Mouse (Mus musculus) thymus, adult 2 months (tissue): Measurements from ENCODE around the gene Ckb. TPM values are rescaled to one million over a fixed set of nuclear protein-coding genes. Genes with fewer than 3 reads are reported as not detected.
"Not testable (repeated sequence)": the region's sequence is repeated elsewhere in the genome, so short reads cannot be mapped to it uniquely, and the experiment has no call there.

ENCODE experiments used
- DNase-seq: peaks from one replicate; pipeline ENCODE4 v3.0.0; 2021
- H3K27ac ChIP-seq: fragments of 200-500 bp; 2 replicates; pipeline ENCODE4 v1.5.1; 2012; ENCODE audit warnings: low read length, control low read depth; ENCODE audit not compliant: control insufficient read depth, insufficient read depth
- H3K27me3 ChIP-seq: fragments of 200-500 bp; 2 replicates; pipeline ENCODE4 v1.6.1; 2012; ENCODE audit warnings: mild to moderate bottlenecking, low read length, moderate library complexity, mixed read lengths; ENCODE audit not compliant: control insufficient read depth, insufficient read depth
- H3K36me3 ChIP-seq: fragments of 200-500 bp; 2 replicates; pipeline ENCODE4 v1.6.1; 2012; ENCODE audit warnings: mild to moderate bottlenecking, low read length, moderate library complexity; ENCODE audit not compliant: control insufficient read depth, insufficient read depth
- H3K4me1 ChIP-seq: fragments of 200-500 bp; replicated peaks from 2 replicates; pipeline ENCODE4 v1.6.1; 2012; ENCODE audit warnings: low read length; ENCODE audit not compliant: control insufficient read depth, insufficient read depth
- H3K4me3 ChIP-seq: fragments of 200-500 bp; 2 replicates; pipeline ENCODE4 v1.5.1; 2012; ENCODE audit warnings: mild to moderate bottlenecking, low read length, control low read depth, moderate library complexity; ENCODE audit not compliant: control insufficient read depth, insufficient read depth
- CTCF ChIP-seq: fragments of 200-500 bp; IDR thresholded peaks from 2 replicates; pipeline ENCODE4 v1.5.1; 2012; ENCODE audit warnings: mild to moderate bottlenecking, control low read depth, low read length, moderate library complexity, borderline replicate concordance; ENCODE audit not compliant: control insufficient read depth, poor library complexity, insufficient read depth; ENCODE audit errors: extremely low read depth
- POLR2A ChIP-seq: fragments of 200-500 bp; IDR thresholded peaks from 2 replicates; pipeline ENCODE4 v1.6.1; 2012; ENCODE audit warnings: mild to moderate bottlenecking, low read length, control low read depth, moderate library complexity; ENCODE audit not compliant: control insufficient read depth, poor library complexity, insufficient read depth; ENCODE audit errors: extremely low read depth
- WGBS: fragments of 180-500 bp; shearing (Covaris S2); methylation state at CpG from one replicate; pipeline ENCODE4 v1.1.7; 2018; 5-methylcytosine and 5-hydroxymethylcytosine counted together
- polyA plus RNA-seq: library from polyadenylated mRNA; depleted of rRNA; stranded (reverse); fragments of >200 nt; gene quantifications from 2 replicates; pipeline ENCODE4 v1.2.3, GENCODE M21; 2012

Gene Ckb
- polyA plus RNA-seq, 1 experiment, result 119 TPM

- no peaks in the 10 kb centered on the region for H3K36me3 ChIP-seq
- no peak for TF ChIP-seq CTCF
- TF ChIP-seq POLR2A, result no peak
- no peak for DNase-seq
- H3K4me3 ChIP-seq, result no peak overlapping the region
- no peak overlapping the region for H3K27ac ChIP-seq
- WGBS, result 85% methylated on average over 13 of the region's 13 CpGs
- peaks cover 4% of the 10 kb centered on the region; the same call in 1 of the 2 replicates for H3K27me3 ChIP-seq
- H3K4me1 ChIP-seq, result peaks cover 14% of the 10 kb centered on the region
These were observed 5.8 kb downstream of the Ckb start for GRCm38 (mm10) chr12:111666380-111666779.

GRCm38 (mm10) chr12:111665041-111665880 is 6.9 kb downstream of the Ckb start:
- TF ChIP-seq POLR2A (no peak), CTCF (no peak)
- no peak overlapping the region for H3K4me3 ChIP-seq
- H3K36me3 ChIP-seq, result no peaks in the 10 kb centered on the region
- DNase-seq, result no peak
- H3K27ac ChIP-seq, result no peak overlapping the region
- peaks cover under 1% of the 10 kb centered on the region; the same call in 1 of the 2 replicates for H3K27me3 ChIP-seq
- H3K4me1 ChIP-seq, result peaks cover 7% of the 10 kb centered on the region
- whole genome bisulfite sequencing, result 94% methylated on average over 13 of the region's 13 CpGs

- WGBS, result 88% methylated on average over 6 of the region's 6 CpGs
- TF ChIP-seq CTCF (no peak), POLR2A (no peak)
These were observed 7.9 kb downstream of the Ckb start for GRCm38 (mm10) chr12:111664144-111664634.

GRCm38 (mm10) chr12:111663228-111664143 is 8.7 kb downstream of the Ckb start:
- DNase-seq, result no peak

More at GRCm38 (mm10) chr12:111664144-111664634, 7.9 kb downstream of the Ckb start:
- Histone ChIP-seq H3K4me1 (peaks cover 7% of the 10 kb centered on the region), H3K27me3 (no peaks in the 10 kb centered on the region), H3K27ac (no peak overlapping the region), H3K4me3 (no peak overlapping the region), H3K36me3 (no peaks in the 10 kb centered on the region)
- no peak for DNase-seq

GRCm38 (mm10) chr12:111661554-111661953 is 10.6 kb downstream of the Ckb start:
- not testable (repeated sequence) for H3K4me3 ChIP-seq, DNase-seq, H3K4me1 ChIP-seq, H3K27me3 ChIP-seq, H3K27ac ChIP-seq, H3K36me3 ChIP-seq
- WGBS, result 97% methylated on average over 11 of the region's 11 CpGs

More at GRCm38 (mm10) chr12:111663228-111664143, 8.7 kb downstream of the Ckb start:
- Histone ChIP-seq H3K4me1 (peaks cover under 1% of the 10 kb centered on the region; the same call in 1 of the 2 replicates), H3K4me3 (no peak overlapping the region), H3K27ac (no peak overlapping the region), H3K27me3 (no peaks in the 10 kb centered on the region), H3K36me3 (no peaks in the 10 kb centered on the region)
- TF ChIP-seq CTCF (no peak), POLR2A (no peak)
- 81% methylated on average over 17 of the region's 17 CpGs for WGBS

- Histone ChIP-seq H3K27me3 (no peaks in the 10 kb centered on the region), H3K36me3 (no peaks in the 10 kb centered on the region; the same call in 1 of the 2 replicates), H3K4me3 (no peak overlapping the region), H3K4me1 (no peaks in the 10 kb centered on the region), H3K27ac (no peak overlapping the region)
- whole genome bisulfite sequencing, result 100% methylated on average over 1 of the region's 1 CpGs
- TF ChIP-seq POLR2A (no peak), CTCF (no peak)
- DNase-seq, result no peak
These were observed 11.5 kb downstream of the Ckb start for GRCm38 (mm10) chr12:111660628-111661027.
